Mouse (Mus musculus): ENCODE data around the gene Invs. TPM values are rescaled to one million over a fixed set of nuclear protein-coding genes. Genes with fewer than 3 reads are reported as not detected.
A peak's percentile ranks its signal among the peaks of the same experiment; 100 is the strongest.

The Invs gene
- polyA plus RNA-seq (2016; fragmentation: Nextera tagmentation; extraction: Ambion mirVana) = 5.9 and 6.6 TPM in 2 replicates

GRCm38 (mm10) chr4:48279498-48280134 lies at the start of gene Invs, which contains the start of gene Erp44:
Invs (plus strand) TSS chr4:48279760.
Erp44 (minus strand) TSS chr4:48279558.
- H3K4me1 ChIP-seq (replicated peaks) = peaks cover 9% of the 10 kb centered on the region
- H3K27ac ChIP-seq (ENCODE audit: poor library complexity, severe bottlenecking) = peak within 1 kb of the TSS; percentile 80
- no peaks in the 10 kb centered on the region for H3K9me3 ChIP-seq (replicated peaks)
- peak; percentile 99 for ATAC-seq (ENCODE audit: insufficient number of reproducible peaks, low FRiP score)
- peak within 1 kb of the TSS; percentile 95 for H3K4me3 ChIP-seq
- under 1% methylated on average over 41 of the region's 41 CpGs for WGBS
- H3K9ac ChIP-seq = peak within 1 kb of the TSS; percentile 95
- no peaks in the 10 kb centered on the region for H3K27me3 ChIP-seq (replicated peaks)
- H3K36me3 ChIP-seq = no peaks in the 10 kb centered on the region
- H3K4me2 ChIP-seq = peak within 1 kb of the TSS; percentile 80

DNA sequence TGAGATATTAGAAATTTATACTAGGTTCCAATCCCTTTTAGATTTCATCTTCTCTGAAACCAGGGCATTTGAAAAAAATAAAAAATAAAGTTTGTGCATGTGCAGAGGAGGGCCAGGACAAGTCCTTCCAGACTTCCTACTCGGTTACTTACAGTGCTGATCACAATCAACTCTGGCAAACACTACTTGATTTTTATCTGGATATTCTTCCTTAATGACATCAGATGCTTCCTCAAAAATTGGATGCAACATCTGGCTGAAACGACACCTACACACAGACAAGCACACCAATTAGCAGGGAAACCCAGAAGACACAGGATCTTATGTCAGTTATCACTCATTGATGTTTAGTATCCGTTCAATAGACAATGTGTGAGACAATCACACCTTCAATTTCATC lies 42.8 kb upstream of the Invs start:
- no peaks in the 10 kb centered on the region for H3K27me3 ChIP-seq (replicated peaks)
- 87% methylated on average over 3 of the region's 3 CpGs for WGBS

DNA sequence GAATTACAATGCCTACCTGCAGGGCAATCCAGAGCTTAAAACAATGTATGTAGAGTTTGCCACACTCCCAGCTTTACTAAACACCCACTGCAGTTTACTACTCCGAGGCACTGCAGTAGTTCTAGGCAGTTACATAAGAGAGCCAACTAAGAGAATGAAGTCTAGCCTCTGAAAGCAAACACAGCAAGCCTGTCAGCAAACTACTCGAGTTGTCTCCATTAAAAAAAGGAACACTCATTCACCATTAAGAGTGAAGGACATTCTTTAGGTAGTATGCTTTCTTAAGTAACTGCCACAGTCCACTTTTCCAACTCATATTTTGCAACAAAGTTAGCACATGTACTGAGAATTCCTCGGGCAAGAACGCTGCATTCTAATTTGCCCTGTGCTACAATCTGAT lies 40.5 kb upstream of the Invs start:
- no peaks in the 10 kb centered on the region for H3K9me3 ChIP-seq (replicated peaks)
- no peaks in the 10 kb centered on the region for H3K27me3 ChIP-seq (replicated peaks)
- WGBS = 87% methylated on average over 4 of the region's 4 CpGs
- H3K4me3 ChIP-seq = no peak overlapping the region
- no peak overlapping the region for H3K9ac ChIP-seq
- H3K27ac ChIP-seq (ENCODE audit: poor library complexity, severe bottlenecking) = no peak overlapping the region
- no peak overlapping the region for H3K4me2 ChIP-seq
- H3K4me1 ChIP-seq (replicated peaks) = no peaks in the 10 kb centered on the region
- no peak for ATAC-seq (ENCODE audit: insufficient number of reproducible peaks, low FRiP score)
- peaks cover 5% of the 10 kb centered on the region; the same call in 1 of the 2 replicates for H3K36me3 ChIP-seq

More for the DNA sequence above, 42.8 kb upstream of the Invs start:
- H3K4me1 ChIP-seq (replicated peaks) = no peaks in the 10 kb centered on the region
- H3K4me3 ChIP-seq = no peak overlapping the region
- H3K27ac ChIP-seq (ENCODE audit: poor library complexity, severe bottlenecking) = no peak overlapping the region
- peaks cover 5% of the 10 kb centered on the region; the same call in 1 of the 2 replicates for H3K36me3 ChIP-seq
- H3K4me2 ChIP-seq = no peak overlapping the region
- no peak overlapping the region for H3K9ac ChIP-seq
- no peaks in the 10 kb centered on the region for H3K9me3 ChIP-seq (replicated peaks)
- ATAC-seq (ENCODE audit: insufficient number of reproducible peaks, low FRiP score) = no peak

- Histone ChIP-seq H3K27ac (ENCODE audit: poor library complexity, severe bottlenecking) (no peak overlapping the region), H3K27me3 (replicated peaks) (no peaks in the 10 kb centered on the region), H3K4me3 (no peak overlapping the region), H3K36me3 (no peaks in the 10 kb centered on the region), H3K9ac (no peak overlapping the region), H3K4me1 (replicated peaks) (no peaks in the 10 kb centered on the region), H3K9me3 (replicated peaks) (no peaks in the 10 kb centered on the region), H3K4me2 (no peak overlapping the region)
- ATAC-seq (ENCODE audit: insufficient number of reproducible peaks, low FRiP score) = no peak
- 92% methylated on average over 4 of the region's 4 CpGs for WGBS
Measured at GRCm38 (mm10) chr4:48242482-48242881, 37.1 kb upstream of the Invs start.

- no peak overlapping the region for H3K9ac ChIP-seq
Measured at GRCm38 (mm10) chr4:48243737-48244136, 35.8 kb upstream of the Invs start.

DNA sequence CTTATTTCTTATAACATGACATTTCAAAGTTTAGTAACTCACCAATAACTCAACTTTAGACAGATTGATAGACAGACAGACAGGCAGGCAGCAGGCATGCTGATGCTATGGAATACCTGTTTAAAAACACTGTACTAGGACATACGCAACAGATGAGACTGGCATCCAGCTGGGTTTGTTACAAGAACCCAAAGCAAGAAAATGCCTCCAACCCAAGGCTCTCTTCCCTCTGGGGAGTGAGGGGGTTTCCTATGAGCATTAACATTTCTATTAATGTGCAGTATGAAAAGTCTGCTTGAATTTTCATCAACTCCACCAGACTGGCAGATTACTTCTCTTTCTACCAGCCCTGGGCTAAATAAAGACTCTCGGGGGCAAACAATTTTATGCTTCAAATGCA lies 35.3 kb upstream of the Invs start:
- Histone ChIP-seq H3K27me3 (replicated peaks) (no peaks in the 10 kb centered on the region), H3K9ac (no peak overlapping the region), H3K4me1 (replicated peaks) (no peaks in the 10 kb centered on the region), H3K9me3 (replicated peaks) (no peaks in the 10 kb centered on the region), H3K4me3 (no peak overlapping the region), H3K36me3 (no peaks in the 10 kb centered on the region), H3K27ac (ENCODE audit: poor library complexity, severe bottlenecking) (no peak overlapping the region), H3K4me2 (no peak overlapping the region)
- 88% methylated on average over 2 of the region's 2 CpGs for WGBS
- ATAC-seq (ENCODE audit: insufficient number of reproducible peaks, low FRiP score) = no peak

More at GRCm38 (mm10) chr4:48243737-48244136, 35.8 kb upstream of the Invs start:
- no peaks in the 10 kb centered on the region for H3K27me3 ChIP-seq (replicated peaks)
- no peak overlapping the region for H3K27ac ChIP-seq (ENCODE audit: poor library complexity, severe bottlenecking)
- no peak overlapping the region for H3K4me2 ChIP-seq
- no peaks in the 10 kb centered on the region for H3K9me3 ChIP-seq (replicated peaks)
- no peak overlapping the region for H3K4me3 ChIP-seq
- WGBS = 53% methylated on average over 1 of the region's 1 CpGs
- no peak for ATAC-seq (ENCODE audit: insufficient number of reproducible peaks, low FRiP score)
- no peaks in the 10 kb centered on the region for H3K4me1 ChIP-seq (replicated peaks)
- no peaks in the 10 kb centered on the region for H3K36me3 ChIP-seq

GRCm38 (mm10) chr4:48253266-48253665 lies 26.3 kb upstream of the Invs start:
- no peaks in the 10 kb centered on the region for H3K9me3 ChIP-seq (replicated peaks)
- H3K36me3 ChIP-seq = no peaks in the 10 kb centered on the region
- no peak overlapping the region for H3K9ac ChIP-seq
- H3K27ac ChIP-seq (ENCODE audit: poor library complexity, severe bottlenecking) = no peak overlapping the region
- no peaks in the 10 kb centered on the region for H3K4me1 ChIP-seq (replicated peaks)
- no peak for ATAC-seq (ENCODE audit: insufficient number of reproducible peaks, low FRiP score)
- H3K4me3 ChIP-seq = no peak overlapping the region
- H3K27me3 ChIP-seq (replicated peaks) = no peaks in the 10 kb centered on the region
- H3K4me2 ChIP-seq = no peak overlapping the region

GRCm38 (mm10) chr4:48258045-48258444 lies 21.5 kb upstream of the Invs start:
- WGBS = 85% methylated on average over 3 of the region's 3 CpGs

DNA sequence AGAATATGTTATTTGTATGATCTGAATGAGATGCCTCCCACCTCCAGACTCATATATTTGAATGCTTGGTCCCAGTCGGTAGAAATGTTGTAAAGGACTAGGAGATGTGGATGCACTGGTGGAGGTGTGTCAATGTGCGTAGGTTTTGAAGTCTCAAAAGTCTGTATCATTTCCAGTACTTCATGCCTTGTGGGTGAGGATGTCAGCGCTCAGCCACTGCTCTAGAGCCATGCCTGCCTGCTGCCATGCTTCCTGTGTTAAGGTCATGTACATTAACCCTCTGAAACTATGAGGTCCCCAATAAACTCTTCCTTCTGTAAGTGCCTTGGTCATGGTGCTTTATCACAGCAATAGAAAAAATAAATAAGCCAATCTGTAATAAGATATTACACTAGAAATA lies 11.9 kb upstream of the Invs start:
- H3K4me2 ChIP-seq = no peak overlapping the region
- H3K4me1 ChIP-seq (replicated peaks) = peaks cover 14% of the 10 kb centered on the region; the same call in 1 of the 2 replicates
- 80% methylated on average over 3 of the region's 3 CpGs for WGBS
- H3K27me3 ChIP-seq (replicated peaks) = no peaks in the 10 kb centered on the region
- no peak for ATAC-seq (ENCODE audit: insufficient number of reproducible peaks, low FRiP score)
- H3K36me3 ChIP-seq = no peaks in the 10 kb centered on the region
- H3K9me3 ChIP-seq (replicated peaks) = no peaks in the 10 kb centered on the region
- H3K4me3 ChIP-seq = no peak overlapping the region
- no peak overlapping the region for H3K27ac ChIP-seq (ENCODE audit: poor library complexity, severe bottlenecking)
- H3K9ac ChIP-seq = no peak overlapping the region

More at GRCm38 (mm10) chr4:48258045-48258444, 21.5 kb upstream of the Invs start:
- no peak overlapping the region for H3K27ac ChIP-seq (ENCODE audit: poor library complexity, severe bottlenecking)
- H3K4me1 ChIP-seq (replicated peaks) = no peaks in the 10 kb centered on the region
- no peak overlapping the region for H3K9ac ChIP-seq
- H3K9me3 ChIP-seq (replicated peaks) = no peaks in the 10 kb centered on the region
- H3K27me3 ChIP-seq (replicated peaks) = no peaks in the 10 kb centered on the region
- H3K36me3 ChIP-seq = no peaks in the 10 kb centered on the region
- H3K4me3 ChIP-seq = no peak overlapping the region
- no peak for ATAC-seq (ENCODE audit: insufficient number of reproducible peaks, low FRiP score)
- no peak overlapping the region for H3K4me2 ChIP-seq

DNA sequence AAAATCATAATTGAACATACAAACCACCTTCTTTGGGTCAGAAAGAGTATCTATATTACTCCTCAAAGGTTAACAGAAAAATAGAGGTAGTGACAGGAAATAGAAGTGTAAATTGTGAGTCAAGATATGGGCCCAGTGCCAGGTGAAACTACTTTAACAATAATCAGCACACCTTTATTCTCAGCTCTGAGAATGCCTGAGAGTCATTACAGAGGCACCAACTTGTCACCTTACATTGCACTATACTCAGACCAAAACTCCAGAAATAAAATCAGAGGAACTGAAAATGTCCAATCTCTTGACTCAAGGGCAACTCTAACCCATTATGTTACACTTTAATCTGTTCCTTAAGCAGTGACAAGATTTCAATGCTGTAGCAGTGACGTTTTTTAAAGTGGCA lies 11.4 kb upstream of the Invs start:
- no peaks in the 10 kb centered on the region for H3K27me3 ChIP-seq (replicated peaks)
- H3K9ac ChIP-seq = no peak overlapping the region
- no peak overlapping the region for H3K27ac ChIP-seq (ENCODE audit: poor library complexity, severe bottlenecking)
- 69% methylated on average over 1 of the region's 1 CpGs for WGBS
- no peaks in the 10 kb centered on the region for H3K36me3 ChIP-seq
- ATAC-seq (ENCODE audit: insufficient number of reproducible peaks, low FRiP score) = no peak
- no peak overlapping the region for H3K4me2 ChIP-seq
- peaks cover 15% of the 10 kb centered on the region; the same call in 1 of the 2 replicates for H3K4me1 ChIP-seq (replicated peaks)
- H3K4me3 ChIP-seq = no peak overlapping the region
- H3K9me3 ChIP-seq (replicated peaks) = no peaks in the 10 kb centered on the region

DNA sequence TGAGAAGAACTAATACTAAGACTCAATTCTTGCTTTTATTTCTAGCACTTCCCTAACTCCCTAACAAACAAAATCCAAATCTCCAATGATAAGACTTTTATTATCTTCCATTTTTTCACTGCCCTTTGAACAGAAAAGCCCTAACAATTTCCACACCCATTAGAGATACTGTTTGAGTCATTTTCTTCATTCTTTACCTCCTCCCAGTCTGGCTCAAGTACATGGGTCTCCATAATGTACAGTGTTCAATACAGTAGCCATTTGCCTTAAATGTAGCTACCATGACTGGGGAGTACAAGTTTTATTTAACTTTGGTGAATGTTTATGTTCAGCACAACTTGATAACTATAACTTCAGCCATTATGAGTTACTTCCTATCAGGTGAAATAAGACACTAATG lies 9.0 kb upstream of the Invs start:
- no peaks in the 10 kb centered on the region for H3K9me3 ChIP-seq (replicated peaks)
- no peak overlapping the region for H3K4me2 ChIP-seq
- no peak overlapping the region for H3K27ac ChIP-seq (ENCODE audit: poor library complexity, severe bottlenecking)
- no peak overlapping the region for H3K4me3 ChIP-seq
- H3K9ac ChIP-seq = no peak overlapping the region
- no peaks in the 10 kb centered on the region for H3K27me3 ChIP-seq (replicated peaks)
- no peak for ATAC-seq (ENCODE audit: insufficient number of reproducible peaks, low FRiP score)
- no peaks in the 10 kb centered on the region for H3K36me3 ChIP-seq
- H3K4me1 ChIP-seq (replicated peaks) = peaks cover 15% of the 10 kb centered on the region; the same call in 1 of the 2 replicates

GRCm38 (mm10) chr4:48271838-48272237 lies 7.7 kb upstream of the Invs start:
- H3K4me3 ChIP-seq = 0 out of 2 replicates have a peak overlapping the region, but pooled peaks have one; percentile 0
- WGBS = 34% methylated on average over 5 of the region's 5 CpGs
- H3K36me3 ChIP-seq = no peaks in the 10 kb centered on the region
- H3K4me2 ChIP-seq = peak overlapping the region; percentile 45
- ATAC-seq (ENCODE audit: insufficient number of reproducible peaks, low FRiP score) = no peak
- peak overlapping the region; percentile 47; the same call in 1 of the 2 replicates for H3K27ac ChIP-seq (ENCODE audit: poor library complexity, severe bottlenecking)
- no peaks in the 10 kb centered on the region for H3K27me3 ChIP-seq (replicated peaks)
- no peak overlapping the region for H3K9ac ChIP-seq
- peaks cover 8% of the 10 kb centered on the region; the same call in 1 of the 2 replicates for H3K4me1 ChIP-seq (replicated peaks)
- H3K9me3 ChIP-seq (replicated peaks) = no peaks in the 10 kb centered on the region
